Mouse (Mus musculus): ENCODE data around the gene Gopc.
"Not testable (repeated sequence)": the region's sequence is repeated elsewhere in the genome, so short reads cannot be mapped to it uniquely, and the experiment has no call there.

Gene Gopc

DNA sequence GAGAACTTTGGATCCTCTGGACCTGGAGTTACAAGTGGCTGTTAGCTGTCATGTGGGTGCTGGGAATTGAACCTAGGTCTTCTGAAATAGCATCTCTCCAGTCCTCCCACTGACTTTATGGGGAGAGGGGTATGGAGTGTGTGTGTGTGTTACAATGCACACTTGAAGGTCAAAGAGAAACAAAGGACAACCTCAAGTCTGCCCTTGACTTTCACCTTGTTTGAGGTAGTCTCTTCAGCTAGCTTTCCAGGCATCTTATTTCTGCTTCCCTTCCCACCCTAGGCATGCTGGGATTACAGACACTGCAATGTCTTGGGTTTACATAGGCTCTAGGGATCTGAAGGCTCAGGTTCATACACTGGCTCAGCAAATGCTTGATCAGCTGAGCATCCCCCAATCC, 79.7 kb downstream of the Gopc start:
- in situ Hi-C loops (cut with MboI, MseI): no loop called here

DNA sequence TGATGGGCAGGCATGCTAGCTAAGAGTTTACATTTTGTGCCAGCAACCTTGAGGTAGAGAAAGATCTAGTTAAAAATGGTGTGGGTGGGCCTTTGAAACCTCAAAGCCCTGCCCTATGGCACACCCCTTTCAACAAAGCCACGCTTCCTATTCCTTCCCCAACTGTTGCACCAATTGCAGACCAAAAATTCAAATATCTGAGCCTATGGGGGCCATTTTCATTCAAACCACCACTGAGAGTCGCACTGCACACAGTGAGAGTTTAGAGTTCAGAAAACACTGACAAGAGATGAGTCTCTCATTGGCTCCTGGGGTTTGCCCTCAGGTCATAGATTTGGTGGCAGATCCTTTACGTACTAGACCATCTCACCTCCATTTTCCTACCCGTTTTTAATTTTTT, 80.2 kb downstream of the Gopc start:
- in situ Hi-C loops (cut with MboI, MseI): no loop called here

DNA sequence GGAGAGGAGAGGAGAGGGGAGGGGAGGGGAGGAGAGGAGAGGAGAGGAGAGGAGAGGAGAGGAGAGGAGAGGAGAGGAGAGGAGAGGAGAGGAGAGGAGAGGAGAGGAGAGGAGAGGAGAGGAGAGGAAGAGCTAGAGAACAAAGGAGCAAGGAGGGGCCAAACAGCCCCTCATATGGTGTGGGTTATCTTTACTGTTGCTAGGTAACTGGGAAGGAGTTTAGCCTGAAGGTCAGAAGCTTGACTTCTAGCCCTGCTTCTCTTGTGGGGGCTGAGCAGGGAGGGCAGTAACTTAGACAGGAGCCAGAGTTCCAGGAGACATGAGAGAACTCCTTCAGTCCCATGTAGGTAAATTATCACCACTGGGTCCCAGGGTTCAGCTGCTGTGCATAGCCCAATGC, 83.4 kb downstream of the Gopc start:
- in situ Hi-C loops (cut with MboI, MseI): not testable (repeated sequence)

DNA sequence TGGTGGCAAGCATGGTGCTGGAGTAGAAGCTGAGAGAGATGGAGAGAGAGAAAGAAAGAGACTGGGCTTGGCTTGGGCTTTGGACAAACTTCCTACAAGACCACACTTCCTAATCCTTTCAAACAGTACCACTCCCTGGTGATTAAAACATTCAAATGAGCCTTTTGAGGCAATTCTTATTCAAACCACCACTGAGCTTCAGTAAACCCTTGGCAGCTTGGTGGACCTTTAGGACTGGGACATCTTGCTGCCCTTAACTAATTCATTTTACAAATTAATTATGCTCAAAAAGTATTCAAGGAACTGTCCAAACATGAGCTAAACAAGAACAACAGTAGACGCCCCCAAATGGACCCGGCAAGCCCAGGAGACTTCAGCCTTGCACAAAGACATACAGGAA, 86.0 kb downstream of the Gopc start:
- in situ Hi-C loops (cut with MboI, MseI): no loop called here

DNA sequence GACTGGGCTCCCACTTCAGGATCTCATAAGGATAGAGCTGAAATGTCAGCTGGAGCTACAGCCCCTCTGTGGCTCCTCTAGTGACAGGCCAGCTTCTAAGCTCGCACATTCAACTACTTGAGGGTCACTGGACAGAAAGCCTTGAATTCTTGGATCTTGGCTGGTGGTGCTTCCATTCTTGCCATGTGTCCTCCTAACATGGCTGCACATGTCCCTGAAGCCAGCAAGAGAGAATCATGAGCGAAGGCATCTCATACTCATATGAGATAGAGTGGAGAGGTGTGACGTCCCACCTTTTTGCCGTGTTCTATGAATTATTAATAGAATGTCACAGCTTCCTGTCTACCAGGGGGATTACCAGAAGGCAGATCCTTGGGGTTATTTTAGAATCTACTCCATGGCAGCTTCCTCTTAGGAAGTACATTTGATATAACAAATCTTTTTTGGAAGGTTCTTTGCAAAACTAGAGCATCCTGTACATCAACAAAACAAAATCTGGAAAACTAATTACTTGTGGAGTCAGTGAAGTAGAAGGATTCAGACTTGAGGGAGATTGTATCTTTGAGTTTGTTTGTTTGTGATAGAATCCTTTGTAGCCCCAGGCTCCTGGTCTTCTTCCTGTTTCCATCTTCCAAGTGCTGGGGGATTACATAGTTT, 87.9 kb downstream of the Gopc start:
- in situ Hi-C loops (cut with MboI, MseI): no loop called here

DNA sequence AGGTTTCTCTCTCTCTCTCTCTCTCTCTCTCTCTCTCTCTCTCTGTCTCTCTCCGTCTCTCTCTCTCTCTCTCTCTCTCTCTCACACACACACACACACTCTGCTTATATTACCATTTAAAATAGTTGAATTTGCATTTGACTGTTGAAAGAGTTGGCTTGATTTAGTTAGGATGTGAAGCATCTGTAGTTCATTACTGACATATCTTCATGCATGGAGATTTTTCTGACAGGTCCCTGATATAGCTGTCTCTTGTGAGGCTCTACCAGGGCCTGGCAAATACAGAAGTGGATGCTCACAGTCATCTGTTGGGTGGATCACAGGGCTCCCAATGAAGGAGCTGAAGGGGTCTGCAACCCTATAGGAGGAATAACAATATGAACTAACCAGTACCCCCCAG, 89.5 kb downstream of the Gopc start:
- in situ Hi-C loops (cut with MboI, MseI): not testable (repeated sequence)

DNA sequence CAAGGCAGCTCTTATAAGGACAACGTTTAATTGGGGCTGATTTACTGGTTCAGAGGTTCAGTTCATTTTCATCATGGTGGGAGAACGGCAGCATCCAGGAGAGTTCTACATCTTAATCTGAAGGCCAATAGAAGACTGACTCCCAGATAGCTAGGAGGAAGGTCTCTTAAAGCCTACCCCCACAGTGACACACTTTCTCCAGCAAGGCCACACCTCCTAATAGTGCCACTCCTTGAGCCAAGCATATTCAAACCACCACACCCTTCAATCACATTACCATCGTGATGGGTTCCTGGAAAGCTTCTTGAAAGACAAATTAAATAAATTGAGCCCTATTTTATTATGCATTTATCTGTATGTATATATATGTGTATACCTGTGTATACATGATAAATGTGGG, 92.7 kb downstream of the Gopc start:
- in situ Hi-C loops (cut with MboI, MseI): no loop called here

DNA sequence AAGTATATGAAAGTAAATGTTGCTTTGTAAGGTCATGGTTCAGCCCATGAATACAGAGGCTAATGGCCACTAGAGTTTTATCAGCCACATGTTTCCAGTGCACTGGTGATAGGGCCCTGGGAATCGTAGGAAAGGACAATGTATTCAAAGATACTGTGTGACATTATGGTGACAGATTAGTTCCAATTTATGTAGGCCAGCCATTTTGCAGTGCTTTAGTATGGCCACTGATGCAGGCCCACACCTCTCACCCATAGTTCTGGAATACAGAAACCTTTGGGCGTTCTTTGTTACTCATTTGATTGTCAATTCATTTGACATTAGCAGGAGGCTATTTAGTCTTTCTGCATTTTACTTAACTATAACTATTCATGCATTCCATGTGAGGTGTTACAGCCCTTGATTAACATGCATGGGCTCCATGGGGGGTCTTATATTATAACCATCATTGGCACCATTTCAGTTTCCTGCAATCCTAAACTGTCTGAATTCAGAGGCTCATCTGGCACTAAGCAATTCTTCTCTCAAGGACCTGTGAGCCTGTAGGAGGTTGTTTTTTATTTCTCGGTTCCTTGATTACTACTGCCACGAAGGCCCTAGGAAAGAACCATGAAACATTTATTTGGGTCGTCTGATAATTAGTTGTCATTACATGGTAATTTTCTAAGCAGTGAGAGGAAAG, 93.9 kb downstream of the Gopc start:
- in situ Hi-C loops (cut with MboI, MseI): no loop called here
